Mouse (Mus musculus): Measurements from ENCODE around the gene Usp22. TPM values are rescaled to one million over a fixed set of nuclear protein-coding genes. Genes with fewer than 3 reads are reported as not detected.

Usp22 gene
- polyA plus RNA-seq (2012; rRNA removed), result 14.5 and 25.1 TPM in 2 replicates

- WGBS, result under 1% methylated on average over 69 of the region's 69 CpGs
- H3K27ac ChIP-seq (ENCODE audit: insufficient read depth, low read depth, low read length), result peak within 1 kb of the TSS; percentile 90
- H3K4me1 ChIP-seq (ENCODE audit: control insufficient read depth, insufficient read depth, insufficient read length, low read length), result 0 out of 2 replicates have a peak, but pooled peaks cover 2% of the 10 kb centered on the region
- H3K27me3 ChIP-seq (ENCODE audit: control insufficient read depth, insufficient read depth, low read length), result no peaks in the 10 kb centered on the region
- H3K4me3 ChIP-seq (ENCODE audit: low read depth, low read length), result peak within 1 kb of the TSS; percentile 82
- H3K36me3 ChIP-seq (ENCODE audit: control insufficient read depth, insufficient read depth, low read length), result no peaks in the 10 kb centered on the region
- TF ChIP-seq CTCF (IDR thresholded peaks at IDR 0.05; ENCODE audit: extremely low read depth, insufficient read length, insufficient replicate concordance, low read depth, low read length), result no peak
- TF ChIP-seq POLR2A (IDR thresholded peaks at IDR 0.05; ENCODE audit: low read depth, low read length), result peak; percentile 75; the same call in 1 of the 2 replicates
Measured at GRCm38 (mm10) chr11:61174821-61175658, at the start of gene Usp22. Gene Usp22 (minus strand): TSS chr11:61175055.

GRCm38 (mm10) chr11:61224234-61224744, 49.4 kb upstream of the Usp22 start:
- 72% methylated on average over 6 of the region's 6 CpGs for WGBS
- Histone ChIP-seq H3K27ac (ENCODE audit: insufficient read depth, low read depth, low read length) (no peak overlapping the region), H3K36me3 (ENCODE audit: control insufficient read depth, insufficient read depth, low read length) (no peaks in the 10 kb centered on the region), H3K27me3 (ENCODE audit: control insufficient read depth, insufficient read depth, low read length) (no peaks in the 10 kb centered on the region), H3K4me3 (ENCODE audit: low read depth, low read length) (no peak overlapping the region), H3K4me1 (ENCODE audit: control insufficient read depth, insufficient read depth, insufficient read length, low read length) (no peaks in the 10 kb centered on the region)
- TF ChIP-seq CTCF (IDR thresholded peaks at IDR 0.05; ENCODE audit: extremely low read depth, insufficient read length, insufficient replicate concordance, low read depth, low read length) (no peak), POLR2A (IDR thresholded peaks at IDR 0.05; ENCODE audit: low read depth, low read length) (no peak)

- no peak overlapping the region for H3K27ac ChIP-seq (ENCODE audit: insufficient read depth, low read depth, low read length)
- no peaks in the 10 kb centered on the region for H3K36me3 ChIP-seq (ENCODE audit: control insufficient read depth, insufficient read depth, low read length)
- H3K4me1 ChIP-seq (ENCODE audit: control insufficient read depth, insufficient read depth, insufficient read length, low read length), result no peaks in the 10 kb centered on the region
- 78% methylated on average over 9 of the region's 9 CpGs for WGBS
- H3K27me3 ChIP-seq (ENCODE audit: control insufficient read depth, insufficient read depth, low read length), result no peaks in the 10 kb centered on the region
- TF ChIP-seq POLR2A (IDR thresholded peaks at IDR 0.05; ENCODE audit: low read depth, low read length), result no peak
- no peak for TF ChIP-seq CTCF (IDR thresholded peaks at IDR 0.05; ENCODE audit: extremely low read depth, insufficient read length, insufficient replicate concordance, low read depth, low read length)
- no peak overlapping the region for H3K4me3 ChIP-seq (ENCODE audit: low read depth, low read length)
Measured at GRCm38 (mm10) chr11:61222971-61223745, 48.3 kb upstream of the Usp22 start.

GRCm38 (mm10) chr11:61222007-61222406, 47.2 kb upstream of the Usp22 start:
- no peak for TF ChIP-seq POLR2A (IDR thresholded peaks at IDR 0.05; ENCODE audit: low read depth, low read length)
- TF ChIP-seq CTCF (IDR thresholded peaks at IDR 0.05; ENCODE audit: extremely low read depth, insufficient read length, insufficient replicate concordance, low read depth, low read length), result no peak
- WGBS, result 86% methylated on average over 1 of the region's 1 CpGs
- no peaks in the 10 kb centered on the region for H3K27me3 ChIP-seq (ENCODE audit: control insufficient read depth, insufficient read depth, low read length)
- H3K4me1 ChIP-seq (ENCODE audit: control insufficient read depth, insufficient read depth, insufficient read length, low read length), result no peaks in the 10 kb centered on the region
- H3K4me3 ChIP-seq (ENCODE audit: low read depth, low read length), result no peak overlapping the region
- H3K36me3 ChIP-seq (ENCODE audit: control insufficient read depth, insufficient read depth, low read length), result no peaks in the 10 kb centered on the region
- H3K27ac ChIP-seq (ENCODE audit: insufficient read depth, low read depth, low read length), result no peak overlapping the region

GRCm38 (mm10) chr11:61220156-61220881, 45.5 kb upstream of the Usp22 start:
- TF ChIP-seq POLR2A (IDR thresholded peaks at IDR 0.05; ENCODE audit: low read depth, low read length) (no peak), CTCF (IDR thresholded peaks at IDR 0.05; ENCODE audit: extremely low read depth, insufficient read length, insufficient replicate concordance, low read depth, low read length) (no peak)
- Histone ChIP-seq H3K4me1 (ENCODE audit: control insufficient read depth, insufficient read depth, insufficient read length, low read length) (no peaks in the 10 kb centered on the region), H3K27me3 (ENCODE audit: control insufficient read depth, insufficient read depth, low read length) (no peaks in the 10 kb centered on the region), H3K27ac (ENCODE audit: insufficient read depth, low read depth, low read length) (no peak overlapping the region), H3K4me3 (ENCODE audit: low read depth, low read length) (no peak overlapping the region), H3K36me3 (ENCODE audit: control insufficient read depth, insufficient read depth, low read length) (no peaks in the 10 kb centered on the region)
- WGBS, result 27% methylated on average over 9 of the region's 9 CpGs

- Histone ChIP-seq H3K4me3 (ENCODE audit: low read depth, low read length) (no peak overlapping the region), H3K4me1 (ENCODE audit: control insufficient read depth, insufficient read depth, insufficient read length, low read length) (no peaks in the 10 kb centered on the region), H3K36me3 (ENCODE audit: control insufficient read depth, insufficient read depth, low read length) (no peaks in the 10 kb centered on the region), H3K27me3 (ENCODE audit: control insufficient read depth, insufficient read depth, low read length) (no peaks in the 10 kb centered on the region), H3K27ac (ENCODE audit: insufficient read depth, low read depth, low read length) (no peak overlapping the region)
- TF ChIP-seq POLR2A (IDR thresholded peaks at IDR 0.05; ENCODE audit: low read depth, low read length) (no peak), CTCF (IDR thresholded peaks at IDR 0.05; ENCODE audit: extremely low read depth, insufficient read length, insufficient replicate concordance, low read depth, low read length) (no peak)
- 71% methylated on average over 3 of the region's 3 CpGs for WGBS
Measured at GRCm38 (mm10) chr11:61215936-61216335, 41.1 kb upstream of the Usp22 start.

Data from small intestine, adult 2 months (tissue).